Mouse (Mus musculus): ENCODE measurements around the gene Celf1. TPM values are rescaled to one million over a fixed set of nuclear protein-coding genes. Genes with fewer than 3 reads are reported as not detected.

Gene Celf1
- total and polyA plus RNA-seq, 3 experiments, result 46.2 to 212 (median 82.3) TPM

DNA sequence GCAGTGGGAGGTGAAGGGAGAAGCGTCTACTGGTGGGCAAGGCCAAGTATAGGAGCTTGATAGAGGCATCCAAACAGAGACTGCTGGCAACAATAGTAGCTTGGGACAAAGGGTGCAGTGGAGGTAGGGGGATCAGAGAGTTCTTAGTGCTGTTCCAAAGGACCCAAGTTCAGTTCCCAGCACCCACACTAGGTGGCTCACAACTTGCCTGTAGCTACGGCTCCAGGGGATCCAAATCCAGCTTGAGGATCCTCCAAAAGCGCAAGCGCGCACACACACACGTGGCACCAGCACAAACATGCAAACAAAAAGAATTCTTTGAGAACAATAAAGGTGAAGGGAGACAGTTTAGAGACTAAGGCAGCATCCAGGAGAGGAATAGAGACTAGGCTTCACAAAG lies 124.0 kb downstream of the Celf1 start:
- no peak overlapping the region for H3K4me3 ChIP-seq (ENCODE audit: control insufficient read depth in 1 of 2, insufficient read depth in 1 of 2, low read depth in 2 of 2, low read length in 2 of 2)
- H3K27me3 ChIP-seq (ENCODE audit: control insufficient read depth in 1 of 2, insufficient read depth in 2 of 2, low read length in 2 of 2), result no peaks in the 10 kb centered on the region
- H3K27ac ChIP-seq (ENCODE audit: control insufficient read depth, low read depth, low read length), result no peak overlapping the region
- H3K79me2 ChIP-seq (ENCODE audit: control insufficient read depth, insufficient read depth, low read length, poor library complexity), result no peaks in the 10 kb centered on the region
- H3K9ac ChIP-seq (ENCODE audit: control insufficient read depth, low read depth, low read length, poor library complexity, severe bottlenecking), result no peak overlapping the region
- TF ChIP-seq CTCF (IDR thresholded peaks at IDR 0.05 in 2 of 3, conservative IDR thresholded peaks at IDR 0.05 in 1 of 3; ENCODE audit: control insufficient read depth in 1 of 3, insufficient read depth in 1 of 3, low read depth in 2 of 3, low read length in 3 of 3, poor library complexity in 1 of 3, severe bottlenecking in 1 of 3) (peak; percentile 20 to 29 (median 21); a peak in 3 of 6 replicates), POLR2AphosphoS5 (IDR thresholded peaks at IDR 0.05; ENCODE audit: borderline replicate concordance, low read depth, low read length) (no peak), SMC3 (IDR thresholded peaks at IDR 0.05; ENCODE audit: low read depth, low read length) (peak; percentile 25; the same call in 1 of the 2 replicates)
- no peaks in the 10 kb centered on the region for H3K9me3 ChIP-seq (replicated peaks; ENCODE audit: insufficient read depth, low read length)
- no peaks in the 10 kb centered on the region; a peak in 1 of 4 replicates for H3K4me1 ChIP-seq (ENCODE audit: control insufficient read depth in 1 of 2, insufficient read depth in 2 of 2, low read length in 2 of 2)
- DNase-seq (ENCODE audit: low read depth, low spot score), result peak; percentile 37
- no peaks in the 10 kb centered on the region for H3K36me3 ChIP-seq (ENCODE audit: control insufficient read depth in 1 of 2, insufficient read depth in 2 of 2, low read length in 2 of 2)

DNA sequence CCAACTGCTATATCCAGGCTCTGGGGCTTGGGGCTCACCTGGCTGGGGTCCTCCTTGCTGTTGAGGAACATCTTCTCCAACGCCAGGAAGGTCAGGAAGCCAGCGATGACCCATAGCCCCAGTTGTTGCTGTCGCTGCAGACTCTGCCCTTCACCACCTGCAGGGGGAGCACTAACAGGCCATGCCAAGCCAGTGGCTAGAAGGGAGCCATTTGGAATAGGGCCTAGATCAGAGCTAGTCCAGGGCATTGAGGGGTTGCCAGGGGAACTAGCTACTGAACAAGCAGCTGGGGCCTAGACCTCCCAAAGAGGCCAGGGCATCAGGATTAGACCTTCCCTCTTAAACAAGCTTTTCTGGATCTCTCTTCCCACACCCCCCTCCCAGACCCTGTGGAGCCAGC lies 125.4 kb downstream of the Celf1 start:
- Histone ChIP-seq H3K4me1 (ENCODE audit: control insufficient read depth in 1 of 2, insufficient read depth in 2 of 2, low read length in 2 of 2) (no peaks in the 10 kb centered on the region; a peak in 1 of 4 replicates), H3K27ac (ENCODE audit: control insufficient read depth, low read depth, low read length) (no peak overlapping the region), H3K9ac (ENCODE audit: control insufficient read depth, low read depth, low read length, poor library complexity, severe bottlenecking) (no peak overlapping the region), H3K9me3 (replicated peaks; ENCODE audit: insufficient read depth, low read length) (no peaks in the 10 kb centered on the region), H3K36me3 (ENCODE audit: control insufficient read depth in 1 of 2, insufficient read depth in 2 of 2, low read length in 2 of 2) (no peaks in the 10 kb centered on the region), H3K4me3 (ENCODE audit: control insufficient read depth in 1 of 2, insufficient read depth in 1 of 2, low read depth in 2 of 2, low read length in 2 of 2) (no peak overlapping the region), H3K79me2 (ENCODE audit: control insufficient read depth, insufficient read depth, low read length, poor library complexity) (peaks cover 5% of the 10 kb centered on the region; the same call in 1 of the 2 replicates), H3K27me3 (ENCODE audit: control insufficient read depth in 1 of 2, insufficient read depth in 2 of 2, low read length in 2 of 2) (no peaks in the 10 kb centered on the region)
- DNase-seq (ENCODE audit: low read depth, low spot score), result peak; percentile 67
- TF ChIP-seq UBTF (IDR thresholded peaks at IDR 0.05; ENCODE audit: borderline replicate concordance, insufficient read depth, low read depth, low read length) (no peak), POLR2A (IDR thresholded peaks at IDR 0.05; ENCODE audit: control insufficient read depth in 1 of 2, insufficient read depth in 1 of 2, low read depth in 1 of 2, low read length in 2 of 2, poor library complexity in 1 of 2) (no peak), MYC (IDR thresholded peaks at IDR 0.05; ENCODE audit: low read depth, low read length) (no peak), MYB (IDR thresholded peaks at IDR 0.05; ENCODE audit: low read depth, low read length) (no peak), KAT2A (conservative IDR thresholded peaks at IDR 0.05; ENCODE audit: low read depth, low read length) (no peak), ELF1 (IDR thresholded peaks at IDR 0.05; ENCODE audit: low read depth, low read length) (no peak), SIN3A (IDR thresholded peaks at IDR 0.05; ENCODE audit: low read length) (no peak), MXI1 (IDR thresholded peaks at IDR 0.05; ENCODE audit: low read depth, low read length) (no peak), TCF12 (IDR thresholded peaks at IDR 0.05; ENCODE audit: low read depth, low read length) (no peak), TBP (IDR thresholded peaks at IDR 0.05; ENCODE audit: low read depth, low read length) (no peak), MEF2A (IDR thresholded peaks at IDR 0.05; ENCODE audit: extremely low read depth, insufficient replicate concordance, low read depth, low read length, poor library complexity, severe bottlenecking) (no peak), CTCF (IDR thresholded peaks at IDR 0.05 in 2 of 3, conservative IDR thresholded peaks at IDR 0.05 in 1 of 3; ENCODE audit: control insufficient read depth in 1 of 3, insufficient read depth in 1 of 3, low read depth in 2 of 3, low read length in 3 of 3, poor library complexity in 1 of 3, severe bottlenecking in 1 of 3) (peak; percentile 83 to 94 (median 91)), NELFE (IDR thresholded peaks at IDR 0.05; ENCODE audit: low read depth, low read length) (no peak), POLR2AphosphoS2 (IDR thresholded peaks at IDR 0.05; ENCODE audit: low read length) (no peak), EP300 (IDR thresholded peaks at IDR 0.05; ENCODE audit: low read depth in 1 of 2, low read length in 2 of 2) (no peak), SMC3 (IDR thresholded peaks at IDR 0.05; ENCODE audit: low read depth, low read length) (peak; percentile 70), MAZ (IDR thresholded peaks at IDR 0.05; ENCODE audit: low read depth, low read length) (no peak), CHD1 (IDR thresholded peaks at IDR 0.05; ENCODE audit: low read depth, low read length) (no peak), MAX (IDR thresholded peaks at IDR 0.05; ENCODE audit: low read length) (no peak), E2F4 (IDR thresholded peaks at IDR 0.05; ENCODE audit: borderline replicate concordance, low read depth, low read length) (no peak), HCFC1 (IDR thresholded peaks at IDR 0.05; ENCODE audit: low read depth, low read length) (no peak), ZC3H11A (IDR thresholded peaks at IDR 0.05; ENCODE audit: low read depth, low read length) (0 out of 2 replicates have a peak, but pooled peaks have one; percentile 24), RCOR1 (IDR thresholded peaks at IDR 0.05; ENCODE audit: low read depth, low read length) (no peak), GATA1 (IDR thresholded peaks at IDR 0.05; ENCODE audit: low read depth, low read length) (no peak), GABPA (IDR thresholded peaks at IDR 0.05; ENCODE audit: low read depth, low read length) (no peak), POLR2AphosphoS5 (IDR thresholded peaks at IDR 0.05; ENCODE audit: borderline replicate concordance, low read depth, low read length) (no peak), RAD21 (IDR thresholded peaks at IDR 0.05; ENCODE audit: low read depth, low read length) (peak; percentile 33), JUND (IDR thresholded peaks at IDR 0.05; ENCODE audit: low read depth, low read length) (no peak), MAFK (IDR thresholded peaks at IDR 0.05; ENCODE audit: borderline replicate concordance, low read depth, low read length) (no peak), BHLHE40 (IDR thresholded peaks at IDR 0.05; ENCODE audit: borderline replicate concordance, low read depth, low read length) (no peak), TAL1 (IDR thresholded peaks at IDR 0.05; ENCODE audit: low read length) (no peak), ZKSCAN1 (IDR thresholded peaks at IDR 0.05; ENCODE audit: low read depth, low read length) (no peak)

Measured in MEL (cell line).